Mouse (Mus musculus): ENCODE data around the gene Bhmt2.

Gene Bhmt2

GRCm38 (mm10) chr13:93639636-93640035, 34.5 kb downstream of the Bhmt2 start:
- no peak for DNase-seq (ENCODE audit: low spot score)

GRCm38 (mm10) chr13:93637282-93638245, 36.5 kb downstream of the Bhmt2 start, which contains the start of gene Bhmt:
Gene Bhmt (minus strand): TSS chr13:93637961.
- no peak for DNase-seq (ENCODE audit: low spot score)

- DNase-seq (ENCODE audit: low spot score): no peak
Observed at GRCm38 (mm10) chr13:93636561-93636960, 37.5 kb downstream of the Bhmt2 start.

- DNase-seq (ENCODE audit: low spot score): no peak
Observed at GRCm38 (mm10) chr13:93632927-93633326, 41.2 kb downstream of the Bhmt2 start.

- DNase-seq (ENCODE audit: low spot score): no peak
Observed at GRCm38 (mm10) chr13:93630941-93631705, 43.0 kb downstream of the Bhmt2 start.

GRCm38 (mm10) chr13:93628861-93629260, 45.2 kb downstream of the Bhmt2 start:
- no peak for DNase-seq (ENCODE audit: low spot score)

GRCm38 (mm10) chr13:93614361-93614948, 59.6 kb downstream of the Bhmt2 start:
- no peak for DNase-seq (ENCODE audit: low spot score)

GRCm38 (mm10) chr13:93613771-93614170, 60.3 kb downstream of the Bhmt2 start:
- no peak for DNase-seq (ENCODE audit: low spot score)

GRCm38 (mm10) chr13:93612660-93613607, 61.2 kb downstream of the Bhmt2 start:
- peak; percentile 85 for DNase-seq (ENCODE audit: low spot score)

GRCm38 (mm10) chr13:93608476-93608875, 65.6 kb downstream of the Bhmt2 start:
- DNase-seq (ENCODE audit: low spot score): no peak

GRCm38 (mm10) chr13:93607701-93608100, 66.4 kb downstream of the Bhmt2 start:
- DNase-seq (ENCODE audit: low spot score): no peak

- no peak for DNase-seq (ENCODE audit: low spot score)
Observed at GRCm38 (mm10) chr13:93606868-93607578, 67.1 kb downstream of the Bhmt2 start.
